Mouse (Mus musculus): ENCODE results near the gene Gm1123.

GRCm38 (mm10) chr9:99074462-99074861, 38.9 kb upstream of the Gm1123 start:
- TF ChIP-seq GATA1 (IDR thresholded peaks at IDR 0.05; ENCODE audit: borderline replicate concordance, low read length) (no peak), FLI1 (IDR thresholded peaks at IDR 0.05; ENCODE audit: low read length) (no peak)

Measured in megakaryocyte, embryonic 14.5 days (primary cell).